Mouse (Mus musculus) telencephalon, adult 2 months (tissue): ENCODE results near the gene Cdh18.
A peak's percentile ranks its signal among the peaks of the same experiment; 100 is the strongest.
"Not testable (repeated sequence)": the region's sequence is repeated elsewhere in the genome, so short reads cannot be mapped to it uniquely, and the experiment has no call there.

Source experiments
- DNase-seq: peaks from one replicate; pipeline ENCODE4 v3.0.0-alpha.2; 2011; ENCODE audit warnings: low read depth, low spot score

The Cdh18 gene

GRCm38 (mm10) chr15:23174623-23175022 lies 625.8 kb downstream of the Cdh18 start:
- no peak for DNase-seq

GRCm38 (mm10) chr15:23212068-23212467 lies 663.2 kb downstream of the Cdh18 start:
- DNase-seq, result peak; percentile 4

DNA sequence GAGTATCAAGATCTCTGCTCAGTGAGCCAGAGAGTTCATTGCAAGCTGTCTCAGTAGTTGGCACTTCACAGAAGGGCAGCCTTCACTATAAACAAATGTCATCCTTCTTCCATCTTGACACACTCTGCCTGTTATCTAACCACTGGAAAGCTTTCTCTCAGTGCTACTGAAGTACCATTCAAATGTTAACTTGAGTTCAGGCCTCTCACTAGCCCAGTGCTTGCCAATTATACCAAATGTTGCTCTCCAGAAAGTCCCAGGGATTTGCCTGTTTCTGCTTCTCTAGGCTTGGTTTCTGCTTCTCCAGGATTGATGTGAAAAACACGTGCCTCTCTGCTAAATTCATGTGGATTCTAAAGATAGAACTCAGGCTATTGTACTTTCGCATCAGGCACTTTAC lies 681.8 kb downstream of the Cdh18 start:
- DNase-seq, result peak; percentile 9

GRCm38 (mm10) chr15:23257751-23258440 lies 709.1 kb downstream of the Cdh18 start:
- no peak for DNase-seq

DNA sequence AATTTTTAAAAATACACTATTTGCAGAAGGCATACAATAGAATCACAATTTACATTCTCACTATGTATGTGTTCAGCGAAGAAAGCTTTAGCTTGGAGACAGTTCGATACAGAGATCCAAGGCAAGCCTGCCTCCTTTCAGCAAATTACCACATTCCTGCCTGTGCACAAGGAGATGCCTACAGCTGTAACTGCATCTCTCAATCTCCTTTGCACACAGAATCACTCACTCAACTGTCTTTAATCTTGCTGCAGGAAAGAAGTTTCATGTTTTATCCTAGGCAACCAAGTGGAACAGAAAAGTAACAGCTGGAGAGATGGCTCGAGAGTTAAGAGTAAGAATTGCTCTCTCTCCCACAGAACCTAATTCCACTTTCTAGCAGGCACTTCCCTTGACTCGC lies 729.6 kb downstream of the Cdh18 start:
- DNase-seq, result no peak

- no peak for DNase-seq
These were observed 756.2 kb downstream of the Cdh18 start for GRCm38 (mm10) chr15:23305018-23305417.

- DNase-seq, result no peak
These were observed 767.9 kb downstream of the Cdh18 start for GRCm38 (mm10) chr15:23316766-23317165.

DNA sequence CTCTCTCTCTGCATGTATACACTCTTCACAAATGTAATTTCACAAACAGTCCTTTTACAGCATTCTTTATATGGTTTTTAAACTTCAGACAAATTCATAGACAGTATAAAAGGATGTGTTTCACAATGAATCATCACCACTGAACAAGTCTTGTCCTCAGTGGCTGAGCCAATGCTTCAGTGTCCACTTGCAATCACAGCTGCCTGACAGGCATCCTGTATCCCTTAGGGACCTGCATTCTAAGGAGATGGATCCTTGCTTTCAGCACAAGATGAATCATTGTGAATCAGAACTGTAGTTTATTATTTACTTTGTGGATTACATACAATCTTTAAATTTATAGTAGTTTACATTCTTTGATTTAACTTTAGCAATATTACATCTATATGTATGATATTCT lies 768.6 kb downstream of the Cdh18 start:
- DNase-seq, result no peak

DNA sequence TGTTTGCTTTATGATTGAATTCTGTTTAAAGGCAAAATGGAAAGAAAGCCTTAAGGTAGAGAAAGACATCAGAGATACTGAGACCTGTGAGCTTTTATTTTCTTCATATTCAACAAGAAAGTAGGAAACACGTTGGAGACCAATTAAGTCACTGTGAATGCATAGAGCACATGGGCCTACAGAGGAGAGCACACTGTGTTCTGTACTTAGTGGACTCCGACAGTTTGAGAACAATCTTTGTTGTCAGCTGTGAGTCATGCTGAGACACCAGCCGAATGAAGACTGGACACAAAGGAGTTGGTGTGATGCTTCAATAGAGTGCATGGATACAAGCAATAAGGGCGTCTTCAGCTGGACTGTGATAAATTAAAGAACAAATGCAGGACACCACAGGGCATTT lies 791.5 kb downstream of the Cdh18 start:
- not testable (repeated sequence) for DNase-seq

DNA sequence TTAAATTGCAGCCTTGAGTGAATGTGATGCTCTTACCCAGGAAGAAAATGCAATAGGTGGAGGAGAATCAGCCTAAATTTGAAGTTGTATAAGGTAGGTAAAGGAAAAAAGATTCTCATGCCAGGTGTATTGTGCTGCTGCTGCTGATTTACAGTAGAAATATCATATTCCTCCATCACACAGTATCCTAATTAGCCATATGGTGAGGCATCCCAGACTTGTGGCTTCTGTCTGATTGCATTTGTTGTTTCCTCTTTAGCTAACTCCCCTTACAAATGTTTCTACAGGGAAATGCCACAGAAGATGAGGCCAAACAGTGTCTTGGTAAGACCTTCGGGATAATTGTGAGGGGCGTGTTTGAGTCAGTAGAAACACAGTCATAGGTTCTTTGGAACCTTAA lies 802.3 kb downstream of the Cdh18 start:
- DNase-seq, result no peak

- no peak for DNase-seq
These were observed 817.5 kb downstream of the Cdh18 start for GRCm38 (mm10) chr15:23366325-23366724.

- no peak for DNase-seq
These were observed 818.9 kb downstream of the Cdh18 start for GRCm38 (mm10) chr15:23367712-23368111.

- DNase-seq, result peak; percentile 56
These were observed 829.4 kb downstream of the Cdh18 start for GRCm38 (mm10) chr15:23378016-23378750.

- DNase-seq, result no peak
These were observed 837.0 kb downstream of the Cdh18 start for GRCm38 (mm10) chr15:23385816-23386215.

DNA sequence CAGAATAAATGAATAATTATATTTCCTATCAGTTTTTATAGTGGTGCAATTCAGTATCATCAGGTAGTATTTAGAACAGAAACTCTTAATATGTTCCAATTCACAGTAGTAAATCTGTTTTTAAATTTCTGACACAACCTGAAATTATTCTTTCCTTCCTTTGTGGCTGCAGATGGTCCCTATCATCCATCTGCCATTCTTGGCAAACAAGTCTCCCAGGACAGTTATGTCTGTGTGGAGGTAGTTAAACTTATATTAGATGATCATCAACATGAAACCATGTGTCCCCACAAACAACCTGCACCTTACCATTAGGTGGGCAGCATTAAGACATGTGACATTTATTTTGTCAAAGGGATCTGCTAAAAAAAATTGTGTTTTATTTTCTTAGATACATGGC lies 847.8 kb downstream of the Cdh18 start:
- no peak for DNase-seq

DNA sequence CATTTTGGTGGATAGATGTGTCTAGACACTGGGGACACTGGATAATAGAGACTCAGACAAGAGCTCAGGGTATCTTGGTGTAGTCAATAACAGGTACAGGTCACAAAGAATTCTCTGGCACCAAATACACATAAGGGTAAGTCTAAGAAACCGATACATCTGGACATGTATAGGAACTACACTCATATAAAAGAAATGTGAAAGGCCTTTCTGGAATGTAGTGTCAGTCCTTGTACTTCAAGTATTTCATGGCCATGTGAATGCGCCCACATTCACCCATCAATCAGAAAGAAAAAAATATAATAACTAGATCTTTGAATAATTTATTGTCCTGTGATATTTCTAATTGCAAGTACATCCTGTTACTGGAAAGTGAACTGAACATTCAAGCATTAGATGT lies 855.0 kb downstream of the Cdh18 start:
- no peak for DNase-seq

- no peak for DNase-seq
These were observed 859.4 kb downstream of the Cdh18 start for GRCm38 (mm10) chr15:23408256-23408655.

DNA sequence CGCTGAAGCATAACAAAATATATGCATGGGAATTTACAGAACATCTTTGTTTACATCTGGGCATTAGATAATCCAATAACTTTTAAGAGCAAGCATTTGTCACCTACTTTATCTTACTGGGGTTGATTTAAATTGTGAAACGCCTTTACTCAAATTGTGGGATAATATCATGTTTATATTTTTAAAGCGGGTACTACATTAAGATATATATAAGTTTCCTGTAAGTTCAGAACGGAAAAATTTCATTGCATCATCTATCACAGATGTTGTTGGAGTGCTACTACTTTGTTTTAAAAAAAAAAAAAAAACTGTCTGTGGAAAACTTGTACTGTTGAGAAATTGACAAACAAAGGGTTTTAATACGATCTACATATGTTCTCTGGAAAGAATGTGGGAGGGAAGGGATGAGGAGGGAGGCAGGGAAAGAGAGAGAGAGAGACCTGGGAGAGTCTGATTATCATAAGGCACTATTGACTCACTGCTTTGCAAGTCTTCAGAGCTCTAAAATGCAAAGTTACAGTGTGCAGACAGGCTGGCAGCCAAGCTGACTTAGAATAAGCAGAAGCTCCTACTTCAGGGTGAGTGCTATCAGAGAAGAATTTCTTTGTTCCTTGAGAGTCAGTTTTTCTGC lies 867.7 kb downstream of the Cdh18 start:
- peak; percentile 81 for DNase-seq

- DNase-seq, result no peak
These were observed 869.3 kb downstream of the Cdh18 start for GRCm38 (mm10) chr15:23418158-23418557.

DNA sequence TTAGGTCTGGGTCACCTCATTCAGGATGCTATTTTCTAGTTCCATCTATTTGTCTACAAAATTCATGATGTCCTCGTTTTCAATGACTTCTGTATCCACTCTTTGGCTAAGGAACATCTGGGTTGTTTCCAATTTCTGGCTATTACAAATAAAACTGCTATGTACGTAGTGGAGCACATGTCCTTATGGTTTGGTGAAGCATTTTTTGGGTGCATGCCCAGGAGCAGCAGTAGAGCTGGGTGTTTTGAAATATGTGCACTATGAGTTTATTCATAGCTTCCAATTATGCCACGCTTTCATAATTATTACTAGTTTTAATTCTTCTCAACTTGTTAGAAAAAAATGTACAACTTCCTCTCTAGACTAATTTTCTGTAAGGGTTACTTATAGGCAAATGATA lies 871.2 kb downstream of the Cdh18 start:
- peak; percentile 51 for DNase-seq

DNA sequence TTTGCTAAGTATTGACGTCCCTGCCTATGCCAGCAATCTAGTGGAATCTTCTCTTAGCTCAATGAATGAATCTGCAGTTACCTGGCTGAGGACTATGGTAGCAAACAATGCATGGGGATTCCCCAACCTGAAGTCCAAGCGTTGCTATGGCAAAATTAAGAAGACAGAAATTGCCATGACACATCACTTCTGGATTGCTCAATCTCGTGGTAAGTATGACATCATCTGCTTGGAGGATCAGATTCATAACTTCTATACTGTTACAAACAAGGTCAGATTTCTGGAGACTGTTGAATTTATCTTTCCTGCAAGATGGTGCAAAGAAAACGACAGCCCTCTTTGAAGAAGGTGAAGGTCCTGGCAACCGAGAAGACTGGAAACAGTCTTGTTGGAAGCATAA lies 881.2 kb downstream of the Cdh18 start:
- DNase-seq, result no peak

DNA sequence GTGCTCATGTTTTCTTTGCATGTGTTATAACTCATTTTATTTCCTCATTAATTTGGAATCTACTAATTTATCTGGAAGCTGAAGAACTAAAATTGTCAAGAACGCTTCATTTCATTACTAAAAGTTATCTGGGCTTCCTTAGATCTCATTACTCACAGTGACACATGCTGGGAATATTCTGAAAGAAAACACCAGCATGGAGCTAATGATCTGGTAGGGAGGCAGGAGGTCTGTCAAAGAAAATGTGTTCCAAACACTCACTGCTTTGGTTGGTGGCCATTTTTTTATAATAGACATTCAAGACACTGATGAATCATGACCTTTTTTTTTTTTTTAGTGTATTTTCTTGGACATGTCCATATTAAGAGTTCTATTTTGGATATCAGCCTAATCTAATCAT lies 899.7 kb downstream of the Cdh18 start:
- DNase-seq, result no peak

DNA sequence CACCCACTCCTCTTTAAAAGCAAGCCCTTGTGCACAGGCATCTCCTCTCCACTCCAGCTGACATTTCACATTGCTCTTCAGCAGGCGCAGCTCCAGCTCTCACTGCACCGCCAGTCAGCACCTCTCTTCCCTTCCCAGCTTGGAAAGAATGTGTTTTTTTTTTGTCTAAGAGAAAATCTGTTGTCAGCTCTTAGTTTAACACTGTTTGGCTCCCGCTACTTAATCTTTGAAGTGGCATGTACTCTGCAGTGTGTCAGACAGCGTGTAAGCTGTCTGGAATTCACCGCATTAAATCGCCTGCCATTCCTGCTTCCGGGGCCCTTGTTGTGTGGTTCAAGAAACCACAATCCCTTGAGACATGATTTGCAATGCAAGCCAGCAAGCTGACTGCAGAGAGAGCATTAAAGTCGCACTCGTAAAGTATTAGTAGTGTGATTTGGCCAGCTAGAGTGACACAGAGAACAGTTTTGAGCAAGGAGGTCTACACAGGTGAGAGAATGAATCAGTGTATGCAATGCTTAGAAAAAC lies 903.3 kb downstream of the Cdh18 start:
- DNase-seq, result peak; percentile 11
